Mouse (Mus musculus): ENCODE measurements around the gene Gramd1b. TPM values are rescaled to one million over a fixed set of nuclear protein-coding genes. Genes with fewer than 3 reads are reported as not detected.

The Gramd1b gene
- polyA plus RNA-seq, 1 experiment from 2014 or later, result 5.2 TPM

DNA sequence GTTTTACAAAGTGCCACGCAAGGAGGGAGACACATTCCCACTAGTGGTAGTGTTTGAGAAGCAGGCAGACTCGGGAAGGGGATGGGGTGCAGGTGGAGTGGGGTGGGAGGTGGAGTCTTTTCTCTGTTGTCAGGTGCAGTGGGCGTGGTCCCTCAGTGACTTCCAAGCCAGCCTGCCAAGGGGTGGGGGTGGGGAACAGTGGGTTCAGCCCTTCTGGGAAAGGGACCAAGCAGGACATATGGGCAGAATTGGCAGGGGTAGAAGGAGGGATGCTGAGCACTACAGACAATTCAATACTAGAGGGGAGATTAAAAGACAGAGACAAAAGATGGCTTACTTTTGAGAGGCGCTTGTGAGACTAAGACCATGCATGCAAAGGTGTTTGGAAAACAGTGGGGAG lies 198.9 kb downstream of the Gramd1b start:
- H3K27me3 ChIP-seq, result no peaks in the 10 kb centered on the region
- H3K4me2 ChIP-seq, result no peak overlapping the region
- ATAC-seq (ENCODE audit: insufficient number of reproducible peaks, insufficient read depth, low FRiP score, low TSS enrichment, low read depth), result no peak
- H3K36me3 ChIP-seq, result no peaks in the 10 kb centered on the region
- WGBS, result 95% methylated on average over 4 of the region's 4 CpGs
- H3K27ac ChIP-seq, result no peak overlapping the region
- H3K9ac ChIP-seq (replicated peaks), result no peak overlapping the region
- H3K9me3 ChIP-seq, result no peaks in the 10 kb centered on the region
- no peak overlapping the region for H3K4me3 ChIP-seq (replicated peaks)
- H3K4me1 ChIP-seq (replicated peaks), result no peaks in the 10 kb centered on the region

DNA sequence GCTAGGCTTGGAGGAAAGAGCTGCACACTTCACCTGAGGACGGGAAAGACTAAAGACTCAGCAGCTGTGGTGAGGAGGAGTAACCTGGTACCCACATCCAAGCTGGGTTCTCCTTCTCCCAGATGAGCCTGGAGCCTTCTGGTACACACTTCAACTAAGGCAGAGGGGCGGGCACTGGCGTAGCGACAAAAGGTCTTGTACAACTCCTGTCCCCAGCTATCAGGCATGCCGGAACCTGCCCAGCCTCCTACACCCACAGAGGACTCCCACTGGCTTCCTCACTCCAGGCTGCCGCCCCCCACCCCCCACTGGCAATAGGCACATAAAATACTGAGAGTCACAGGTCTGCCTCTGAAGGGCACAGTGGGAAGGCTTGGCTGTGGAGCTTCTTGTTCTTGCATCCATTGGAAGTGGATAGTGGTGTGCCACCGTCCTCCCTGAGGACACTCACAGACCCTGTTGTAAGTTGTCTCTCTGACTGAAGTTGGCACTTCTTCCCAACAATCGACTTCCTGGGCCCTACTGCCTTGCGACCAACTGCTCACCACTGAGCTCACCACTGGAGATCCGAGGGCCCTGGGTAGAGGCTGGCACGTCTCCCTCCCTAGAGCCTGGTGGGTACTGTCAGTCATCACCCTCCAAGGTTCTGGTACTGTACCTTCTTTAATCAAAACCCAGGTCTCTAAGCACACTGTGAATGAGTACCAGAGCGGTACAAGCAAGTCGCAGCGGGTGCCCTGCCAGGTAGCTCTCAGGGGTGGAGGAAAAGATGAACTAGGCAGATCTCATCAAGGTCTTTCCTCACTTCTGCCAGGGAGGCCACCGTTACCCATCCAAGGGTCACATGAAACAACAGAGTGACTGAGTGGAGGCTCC lies 199.5 kb downstream of the Gramd1b start:
- H3K4me3 ChIP-seq (replicated peaks), result no peak overlapping the region
- no peak overlapping the region for H3K27ac ChIP-seq
- no peak overlapping the region for H3K9ac ChIP-seq (replicated peaks)
- H3K4me2 ChIP-seq, result no peak overlapping the region
- no peaks in the 10 kb centered on the region for H3K27me3 ChIP-seq
- H3K36me3 ChIP-seq, result no peaks in the 10 kb centered on the region
- ATAC-seq (ENCODE audit: insufficient number of reproducible peaks, insufficient read depth, low FRiP score, low TSS enrichment, low read depth), result no peak
- 83% methylated on average over 15 of the region's 15 CpGs for WGBS
- H3K9me3 ChIP-seq, result no peaks in the 10 kb centered on the region
- 0 out of 2 replicates have a peak, but pooled peaks cover 3% of the 10 kb centered on the region for H3K4me1 ChIP-seq (replicated peaks)

DNA sequence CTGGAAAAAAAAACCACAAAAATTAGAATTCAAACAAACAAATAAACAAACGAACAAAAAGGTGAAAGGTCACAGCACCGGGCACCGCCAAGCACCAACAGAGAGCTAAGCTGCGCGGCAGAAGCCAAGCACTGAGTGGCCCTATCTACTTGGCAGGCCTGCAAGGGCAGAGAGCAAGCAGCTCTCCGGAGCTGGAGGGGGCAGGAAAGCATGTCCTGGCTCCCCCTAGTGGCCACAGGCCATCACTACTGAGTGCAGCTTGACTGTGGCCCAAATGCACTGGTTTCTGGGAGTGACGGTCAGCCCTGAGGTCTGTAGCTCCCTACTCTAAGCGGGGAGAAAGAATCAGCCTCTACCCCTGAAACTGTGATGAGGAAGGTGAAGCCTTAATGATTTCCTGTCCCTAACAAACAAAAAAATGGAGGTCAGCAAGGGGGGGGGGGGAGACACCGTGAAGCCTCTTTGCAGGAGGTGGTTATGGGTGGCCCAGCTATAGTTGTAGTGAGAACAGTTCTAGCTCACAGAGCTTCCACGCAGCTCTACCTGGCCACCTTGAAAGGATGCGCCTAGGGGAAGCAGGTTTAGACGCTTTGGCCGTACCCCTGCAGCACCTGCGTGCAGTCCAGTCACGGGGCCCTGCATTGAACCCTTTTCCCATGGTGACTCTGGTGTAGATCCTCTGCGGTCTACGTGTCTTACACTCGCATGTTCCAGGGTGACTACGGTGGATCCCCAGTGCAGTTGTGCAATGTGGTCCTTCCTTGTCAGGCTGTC lies 200.4 kb downstream of the Gramd1b start:
- H3K9ac ChIP-seq (replicated peaks), result no peak overlapping the region
- no peaks in the 10 kb centered on the region for H3K27me3 ChIP-seq
- no peak overlapping the region for H3K27ac ChIP-seq
- H3K4me2 ChIP-seq, result no peak overlapping the region
- no peaks in the 10 kb centered on the region for H3K9me3 ChIP-seq
- 56% methylated on average over 19 of the region's 19 CpGs for WGBS
- ATAC-seq (ENCODE audit: insufficient number of reproducible peaks, insufficient read depth, low FRiP score, low TSS enrichment, low read depth), result peak; percentile 61; the same call in 1 of the 2 replicates
- no peak overlapping the region for H3K4me3 ChIP-seq (replicated peaks)
- no peaks in the 10 kb centered on the region for H3K36me3 ChIP-seq
- H3K4me1 ChIP-seq (replicated peaks), result 0 out of 2 replicates have a peak, but pooled peaks cover 11% of the 10 kb centered on the region

DNA sequence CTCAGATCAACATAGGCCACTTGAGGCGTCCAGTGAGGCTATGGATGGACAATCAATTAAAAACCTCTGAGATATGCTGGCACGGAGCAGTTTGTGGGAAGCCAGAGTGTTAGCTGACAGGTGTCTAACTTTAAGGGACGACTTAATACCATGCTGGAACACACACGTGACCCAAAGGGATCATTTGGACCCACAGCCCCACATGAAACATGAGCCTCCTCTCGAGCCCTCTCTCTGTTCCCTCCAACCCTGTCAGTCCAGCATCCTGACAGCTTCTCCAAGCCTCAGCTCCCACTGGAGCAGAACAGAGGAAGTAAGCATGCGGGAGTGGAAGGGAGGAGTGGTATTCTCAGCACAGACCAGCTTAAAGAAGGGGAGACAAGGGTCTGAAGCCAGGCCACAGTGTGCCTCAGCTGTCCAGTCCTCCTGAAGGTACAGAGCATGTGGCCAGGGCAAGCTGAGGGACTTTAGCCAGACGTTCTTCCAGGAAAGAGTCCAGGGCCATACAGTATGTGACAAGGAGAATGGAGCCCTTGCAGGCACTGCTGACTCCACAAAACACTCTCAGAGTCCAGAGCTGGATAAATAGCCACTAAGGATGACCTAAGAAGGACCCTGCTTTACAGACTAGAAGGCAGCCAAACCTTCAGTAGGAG lies 204.8 kb downstream of the Gramd1b start:
- no peak for ATAC-seq (ENCODE audit: insufficient number of reproducible peaks, insufficient read depth, low FRiP score, low TSS enrichment, low read depth)
- 39% methylated on average over 7 of the region's 7 CpGs for WGBS

DNA sequence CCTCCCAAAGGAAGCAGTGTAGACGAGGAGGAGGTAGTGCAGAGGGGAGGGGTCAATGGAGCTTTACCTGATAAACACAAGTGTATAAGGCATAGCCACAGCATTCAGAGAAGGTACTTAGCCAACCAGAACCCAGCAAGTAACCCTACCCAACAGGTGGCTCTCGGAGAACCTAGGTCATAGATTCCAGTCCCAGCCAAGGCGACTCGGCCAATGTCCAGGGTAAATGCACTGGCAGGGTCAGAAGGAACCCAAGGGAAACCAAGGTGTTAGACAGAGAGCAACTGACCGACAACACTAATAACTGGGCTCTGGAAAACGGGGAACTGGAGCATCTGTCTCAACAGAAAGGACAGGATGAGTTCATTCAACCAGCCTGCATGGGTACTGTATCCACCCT lies 206.4 kb downstream of the Gramd1b start:
- Histone ChIP-seq H3K27me3 (no peaks in the 10 kb centered on the region), H3K36me3 (no peaks in the 10 kb centered on the region), H3K9me3 (no peaks in the 10 kb centered on the region), H3K27ac (no peak overlapping the region), H3K4me1 (replicated peaks) (peaks cover 33% of the 10 kb centered on the region), H3K9ac (replicated peaks) (no peak overlapping the region), H3K4me3 (replicated peaks) (no peak overlapping the region), H3K4me2 (no peak overlapping the region)
- 90% methylated on average over 6 of the region's 6 CpGs for WGBS
- no peak for ATAC-seq (ENCODE audit: insufficient number of reproducible peaks, insufficient read depth, low FRiP score, low TSS enrichment, low read depth)

More for the DNA sequence above, 204.8 kb downstream of the Gramd1b start:
- Histone ChIP-seq H3K27me3 (no peaks in the 10 kb centered on the region), H3K4me2 (no peak overlapping the region), H3K9me3 (no peaks in the 10 kb centered on the region), H3K4me1 (replicated peaks) (peaks cover 19% of the 10 kb centered on the region), H3K4me3 (replicated peaks) (no peak overlapping the region), H3K36me3 (no peaks in the 10 kb centered on the region), H3K27ac (no peak overlapping the region), H3K9ac (replicated peaks) (no peak overlapping the region)

DNA sequence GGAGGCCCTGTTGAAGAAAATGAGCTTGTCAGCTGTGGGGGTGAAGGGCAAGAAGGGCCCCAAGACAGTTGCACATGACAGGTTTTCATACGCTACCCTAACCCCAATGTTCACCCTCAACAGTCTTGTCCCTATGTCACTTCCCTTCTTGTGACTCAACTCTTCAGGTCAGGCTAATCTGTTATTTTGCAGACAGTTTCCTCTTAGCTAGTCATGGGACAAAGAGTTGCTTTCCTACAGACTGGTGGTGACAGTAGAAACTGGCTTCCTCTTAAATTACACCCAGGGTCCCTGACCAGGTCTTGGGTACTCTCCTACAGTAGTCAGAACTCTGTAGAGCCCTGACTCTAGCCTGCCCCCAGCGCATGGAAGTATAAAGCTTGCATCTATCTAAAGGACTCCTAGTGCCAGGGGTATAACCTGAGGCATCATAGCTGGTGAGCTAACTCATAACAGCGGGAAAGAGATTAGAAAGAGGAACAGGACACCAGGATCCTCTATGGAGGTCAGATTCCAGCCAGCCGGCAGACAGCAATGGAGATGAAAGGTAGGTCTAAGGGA lies 206.9 kb downstream of the Gramd1b start:
- Histone ChIP-seq H3K27ac (no peak overlapping the region), H3K27me3 (no peaks in the 10 kb centered on the region), H3K4me3 (replicated peaks) (no peak overlapping the region), H3K36me3 (no peaks in the 10 kb centered on the region), H3K4me2 (no peak overlapping the region), H3K4me1 (replicated peaks) (peaks cover 33% of the 10 kb centered on the region), H3K9ac (replicated peaks) (no peak overlapping the region), H3K9me3 (no peaks in the 10 kb centered on the region)
- no peak for ATAC-seq (ENCODE audit: insufficient number of reproducible peaks, insufficient read depth, low FRiP score, low TSS enrichment, low read depth)
- 87% methylated on average over 4 of the region's 4 CpGs for WGBS

DNA sequence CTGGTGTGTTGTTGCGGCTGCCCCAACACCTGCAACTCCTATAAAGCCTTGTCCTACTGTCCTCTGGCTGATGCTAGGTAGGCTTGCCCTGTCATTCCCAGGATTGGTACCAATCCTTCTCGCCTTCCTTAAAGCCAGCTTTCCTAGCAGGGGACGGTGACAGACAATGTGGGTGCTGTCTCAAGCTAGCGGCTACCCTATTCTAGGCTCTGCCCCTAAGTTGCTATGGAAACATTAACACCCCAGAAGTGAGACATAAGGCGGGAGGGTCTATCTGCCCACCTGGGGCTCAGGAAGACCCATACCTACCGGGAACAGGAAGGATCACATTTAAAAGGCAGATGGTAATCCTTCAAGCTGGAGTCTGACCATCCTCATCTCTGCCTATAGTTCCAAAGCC lies 207.4 kb downstream of the Gramd1b start:
- Histone ChIP-seq H3K9me3 (no peaks in the 10 kb centered on the region), H3K4me2 (no peak overlapping the region), H3K36me3 (no peaks in the 10 kb centered on the region), H3K27ac (no peak overlapping the region), H3K9ac (replicated peaks) (no peak overlapping the region), H3K4me3 (replicated peaks) (no peak overlapping the region), H3K27me3 (no peaks in the 10 kb centered on the region), H3K4me1 (replicated peaks) (peaks cover 33% of the 10 kb centered on the region)
- no peak for ATAC-seq (ENCODE audit: insufficient number of reproducible peaks, insufficient read depth, low FRiP score, low TSS enrichment, low read depth)
- WGBS, result 74% methylated on average over 6 of the region's 6 CpGs

- WGBS, result 89% methylated on average over 5 of the region's 5 CpGs
Measured at GRCm38 (mm10) chr9:40323171-40323570, 208.0 kb downstream of the Gramd1b start.

GRCm38 (mm10) chr9:40322372-40322771 lies 208.8 kb downstream of the Gramd1b start:
- no peak overlapping the region for H3K9ac ChIP-seq (replicated peaks)
- peaks cover under 1% of the 10 kb centered on the region; the same call in 1 of the 2 replicates for H3K36me3 ChIP-seq
- peaks cover 33% of the 10 kb centered on the region for H3K4me1 ChIP-seq (replicated peaks)
- H3K9me3 ChIP-seq, result no peaks in the 10 kb centered on the region
- H3K27ac ChIP-seq, result no peak overlapping the region
- WGBS, result 91% methylated on average over 3 of the region's 3 CpGs
- no peak overlapping the region for H3K4me2 ChIP-seq
- H3K27me3 ChIP-seq, result no peaks in the 10 kb centered on the region
- no peak for ATAC-seq (ENCODE audit: insufficient number of reproducible peaks, insufficient read depth, low FRiP score, low TSS enrichment, low read depth)
- no peak overlapping the region for H3K4me3 ChIP-seq (replicated peaks)

More at GRCm38 (mm10) chr9:40323171-40323570, 208.0 kb downstream of the Gramd1b start:
- Histone ChIP-seq H3K36me3 (no peaks in the 10 kb centered on the region), H3K9ac (replicated peaks) (no peak overlapping the region), H3K4me3 (replicated peaks) (no peak overlapping the region), H3K4me1 (replicated peaks) (peaks cover 33% of the 10 kb centered on the region), H3K9me3 (no peaks in the 10 kb centered on the region), H3K4me2 (no peak overlapping the region), H3K27me3 (no peaks in the 10 kb centered on the region), H3K27ac (no peak overlapping the region)
- no peak for ATAC-seq (ENCODE audit: insufficient number of reproducible peaks, insufficient read depth, low FRiP score, low TSS enrichment, low read depth)

GRCm38 (mm10) chr9:40321668-40322003 lies 209.5 kb downstream of the Gramd1b start:
- Histone ChIP-seq H3K4me3 (replicated peaks) (no peak overlapping the region), H3K4me1 (replicated peaks) (peaks cover 30% of the 10 kb centered on the region), H3K27me3 (no peaks in the 10 kb centered on the region), H3K9ac (replicated peaks) (no peak overlapping the region), H3K27ac (peak overlapping the region; percentile 84), H3K9me3 (no peaks in the 10 kb centered on the region), H3K36me3 (peaks cover 6% of the 10 kb centered on the region; the same call in 1 of the 2 replicates), H3K4me2 (no peak overlapping the region)
- 0 out of 2 replicates have a peak, but pooled peaks have one; percentile 11 for ATAC-seq (ENCODE audit: insufficient number of reproducible peaks, insufficient read depth, low FRiP score, low TSS enrichment, low read depth)
- 67% methylated on average over 3 of the region's 3 CpGs for WGBS

Measured in limb, embryonic 12.5 days (tissue).